Mouse (Mus musculus): Measurements from ENCODE around the gene Ppil4. TPM values are rescaled to one million over a fixed set of nuclear protein-coding genes. Genes with fewer than 3 reads are reported as not detected.

Gene Ppil4
- polyA plus RNA-seq, 1 experiment from 2014 or later: 47.7 TPM

DNA sequence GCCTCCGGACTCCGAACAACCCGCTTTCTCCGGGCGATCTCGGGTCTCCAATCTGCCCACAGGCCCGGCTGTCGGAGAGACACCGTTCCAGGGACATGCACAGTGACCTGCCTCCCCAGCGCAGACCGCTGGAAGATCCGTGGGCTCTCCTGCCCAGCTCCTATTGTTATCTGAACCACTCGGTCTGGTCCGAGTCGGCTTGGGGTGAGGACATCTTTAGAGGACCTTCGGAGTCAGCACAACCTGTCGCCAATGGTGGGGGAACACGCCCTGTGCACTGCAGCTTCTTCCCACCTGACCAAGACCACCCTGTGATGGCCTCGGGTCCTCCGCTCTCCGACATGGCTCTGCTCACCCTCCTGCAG lies 75.0 kb downstream of the Ppil4 start:
- Histone ChIP-seq H3K4me1 (peaks cover 10% of the 10 kb centered on the region), H3K4me2 (replicated peaks) (peak overlapping the region; percentile 66), H3K9ac (peak overlapping the region; percentile 62), H3K9me3 (replicated peaks) (no peaks in the 10 kb centered on the region), H3K36me3 (no peaks in the 10 kb centered on the region), H3K4me3 (peak overlapping the region; percentile 42), H3K27me3 (peaks cover 32% of the 10 kb centered on the region), H3K27ac (no peak overlapping the region)
- no peak; the same call in 1 of the 2 replicates for ATAC-seq (ENCODE audit: low FRiP score)
- 23% methylated on average over 21 of the region's 21 CpGs for WGBS

DNA sequence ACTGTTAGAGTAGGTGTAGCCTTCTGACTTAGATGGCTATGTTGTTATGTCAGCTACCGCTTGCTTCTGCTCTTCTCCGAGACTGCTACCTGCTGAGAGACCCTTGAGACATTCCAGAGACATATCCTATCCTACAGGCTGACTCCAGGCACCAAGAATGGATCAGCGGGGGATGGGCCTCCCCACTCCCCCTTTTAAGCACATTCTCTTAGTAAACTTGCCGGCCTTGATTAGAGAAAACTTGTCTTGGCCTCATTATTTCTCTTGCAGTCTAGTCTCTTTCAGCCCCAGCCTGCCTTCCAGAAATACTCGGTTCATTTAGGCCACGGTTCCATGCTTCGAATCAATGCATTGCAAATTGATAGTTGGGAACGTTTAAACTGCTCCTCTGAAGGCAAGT lies 77.1 kb downstream of the Ppil4 start:
- Histone ChIP-seq H3K9ac (no peak overlapping the region), H3K4me1 (peaks cover 10% of the 10 kb centered on the region), H3K9me3 (replicated peaks) (no peaks in the 10 kb centered on the region), H3K4me3 (no peak overlapping the region), H3K36me3 (no peaks in the 10 kb centered on the region), H3K27ac (no peak overlapping the region), H3K27me3 (peaks cover 32% of the 10 kb centered on the region), H3K4me2 (replicated peaks) (no peak overlapping the region)
- WGBS: 62% methylated on average over 8 of the region's 8 CpGs
- no peak for ATAC-seq (ENCODE audit: low FRiP score)

DNA sequence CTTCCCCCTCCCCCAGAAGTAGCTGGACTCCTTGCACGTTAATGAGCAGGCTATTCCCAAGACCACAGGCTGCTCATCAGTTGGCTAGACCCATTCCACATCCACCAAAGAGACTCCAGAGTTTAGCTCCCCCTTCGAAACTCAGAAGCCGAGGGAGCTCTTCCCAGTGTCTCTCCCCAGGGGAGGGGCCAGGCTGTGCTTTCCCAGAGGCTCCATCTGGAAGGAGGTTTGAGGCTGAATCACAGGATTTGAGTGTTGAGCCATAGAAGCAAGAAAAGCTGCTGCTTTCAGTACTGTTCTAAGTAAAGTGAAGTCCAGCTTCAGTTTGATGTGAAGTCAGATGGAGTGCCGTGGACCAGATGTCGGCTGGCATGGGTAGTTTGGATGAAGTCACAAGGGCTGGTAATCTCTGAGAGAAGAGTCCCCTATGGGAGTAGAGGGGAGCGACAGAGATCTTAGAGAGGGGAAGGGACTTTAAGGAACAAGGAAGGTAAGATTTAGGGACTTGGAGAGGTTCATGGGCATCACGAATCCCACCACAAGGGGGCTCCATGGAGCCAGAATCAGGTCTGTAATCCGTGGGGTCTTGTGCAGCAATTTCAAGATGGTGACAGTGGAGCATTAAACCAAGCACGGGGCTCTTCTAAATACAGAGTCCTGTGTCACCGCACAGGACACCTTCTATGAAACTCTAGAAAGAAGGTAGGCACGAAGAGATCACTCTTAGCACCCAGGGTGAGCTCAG lies 78.1 kb downstream of the Ppil4 start:
- no peak overlapping the region for H3K27ac ChIP-seq
- 68% methylated on average over 11 of the region's 11 CpGs for WGBS
- no peak for ATAC-seq (ENCODE audit: low FRiP score)

DNA sequence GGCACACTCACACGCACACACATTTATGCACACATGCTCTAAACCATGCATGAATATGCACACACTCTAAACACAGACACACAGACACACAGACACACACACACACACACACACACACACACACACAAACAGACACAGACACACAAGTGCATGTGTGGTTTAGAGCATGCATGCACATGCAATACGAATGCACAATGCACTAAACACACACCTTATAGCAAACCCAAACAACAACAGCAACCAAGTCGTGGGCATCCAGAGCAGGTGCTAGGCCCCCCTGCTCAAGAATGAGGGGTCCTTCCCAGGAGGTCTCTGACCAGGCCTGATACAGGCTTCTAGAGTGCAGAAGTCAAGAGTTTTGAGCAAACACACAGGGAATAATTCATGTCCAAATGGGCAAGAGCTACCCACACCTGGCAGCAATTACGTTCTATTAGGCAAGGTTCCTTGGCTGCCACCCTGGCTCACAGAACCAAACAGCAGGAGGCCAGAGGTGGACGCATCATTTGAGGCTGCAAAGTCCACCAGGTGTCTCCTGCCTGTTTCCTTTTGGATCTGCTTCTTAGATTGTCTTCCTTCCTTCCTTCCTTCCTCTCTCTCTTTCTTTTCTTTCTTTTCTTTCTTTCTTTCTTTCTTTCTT lies 78.8 kb downstream of the Ppil4 start:
- Histone ChIP-seq H3K4me1 (peaks cover 10% of the 10 kb centered on the region), H3K9ac (no peak overlapping the region), H3K27me3 (peaks cover 28% of the 10 kb centered on the region), H3K4me2 (replicated peaks) (no peak overlapping the region), H3K4me3 (no peak overlapping the region), H3K36me3 (no peaks in the 10 kb centered on the region), H3K9me3 (replicated peaks) (no peaks in the 10 kb centered on the region), H3K27ac (no peak overlapping the region)
- ATAC-seq (ENCODE audit: low FRiP score): no peak
- 82% methylated on average over 5 of the region's 5 CpGs for WGBS

More for the DNA sequence above, 78.1 kb downstream of the Ppil4 start:
- Histone ChIP-seq H3K36me3 (no peaks in the 10 kb centered on the region), H3K27me3 (peaks cover 32% of the 10 kb centered on the region), H3K9ac (no peak overlapping the region), H3K4me1 (peaks cover 10% of the 10 kb centered on the region), H3K4me2 (replicated peaks) (no peak overlapping the region), H3K9me3 (replicated peaks) (no peaks in the 10 kb centered on the region), H3K4me3 (no peak overlapping the region)

Small RNAs within 50 kb of the gene (microRNA-seq; reads per million reads assigned to microRNA genes)
- 1.9 reads per million for gene Mir5104

Other genes starting within 250 kb of the Ppil4 start
- gene Lrp11, start 203.1 kb upstream of the Ppil4 start, polyA plus RNA-seq (2016; fragmentation: Nextera tagmentation; extraction: Ambion mirVana): 17.7 and 19.3 TPM in 2 replicates
- 40.6 and 42.2 TPM in 2 replicates for gene Nup43, start 125.4 kb upstream of the Ppil4 start, polyA plus RNA-seq (2016; fragmentation: Nextera tagmentation; extraction: Ambion mirVana)
- 136 and 137 TPM in 2 replicates for gene Pcmt1, start 111.8 kb upstream of the Ppil4 start, polyA plus RNA-seq (2016; fragmentation: Nextera tagmentation; extraction: Ambion mirVana)
- 16.4 and 17.0 TPM in 2 replicates for gene Lats1, start 111.7 kb upstream of the Ppil4 start, polyA plus RNA-seq (2016; fragmentation: Nextera tagmentation; extraction: Ambion mirVana)
- 48.2 and 51.5 TPM in 2 replicates for gene Katna1, start 66.9 kb upstream of the Ppil4 start, polyA plus RNA-seq (2016; fragmentation: Nextera tagmentation; extraction: Ambion mirVana)
- gene Ginm1, start 67 bp upstream of the Ppil4 start, polyA plus RNA-seq (2016; fragmentation: Nextera tagmentation; extraction: Ambion mirVana): 61.2 and 61.3 TPM in 2 replicates
- gene Zc3h12d, start 39.6 kb downstream of the Ppil4 start, polyA plus RNA-seq (2016; fragmentation: Nextera tagmentation; extraction: Ambion mirVana): 0.19 and 0.25 TPM in 2 replicates
- 22.2 and 22.3 TPM in 2 replicates for gene Tab2, start 163.3 kb downstream of the Ppil4 start, polyA plus RNA-seq (2016; fragmentation: Nextera tagmentation; extraction: Ambion mirVana)